Mouse (Mus musculus): ENCODE data around the gene Hcrt. TPM values are rescaled to one million over a fixed set of nuclear protein-coding genes. Genes with fewer than 3 reads are reported as not detected.

Hcrt gene
- polyA plus RNA-seq, 1 experiment, result not detected

DNA sequence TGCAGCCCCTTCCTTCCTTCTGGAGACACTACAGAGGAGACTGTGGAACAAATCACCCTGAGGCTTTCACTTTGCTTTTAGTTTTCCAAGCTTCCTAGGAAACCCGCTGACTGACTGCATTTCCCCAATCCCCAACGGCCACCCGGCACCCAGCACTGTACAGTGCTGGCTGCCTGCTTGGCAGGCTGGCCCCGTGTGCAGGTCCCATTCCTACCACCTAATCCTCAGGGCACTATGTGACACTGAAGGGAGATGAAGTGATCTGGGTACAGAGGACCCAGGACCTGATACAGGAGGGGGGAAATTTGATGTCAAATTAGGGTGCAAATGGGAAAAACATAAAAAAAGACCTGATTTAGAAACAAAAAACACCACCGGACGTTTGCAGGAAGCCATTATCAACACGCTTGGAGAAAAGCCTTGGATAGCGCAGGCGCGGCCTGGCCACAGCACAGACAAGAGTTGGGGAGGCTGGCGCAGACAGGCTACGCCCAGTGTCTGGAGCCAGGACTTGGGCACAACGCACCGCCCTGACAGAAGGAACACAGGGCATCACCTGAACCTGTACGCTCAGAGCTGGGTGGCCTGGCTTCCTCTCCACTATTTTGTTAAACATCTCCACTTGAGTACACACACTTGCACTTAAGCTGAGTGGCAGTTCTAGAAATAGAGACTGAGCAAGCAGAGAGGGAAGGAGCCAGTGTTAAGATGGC, 19.2 kb upstream of the Hcrt start:
- no peak overlapping the region for H3K4me3 ChIP-seq (ENCODE audit: insufficient read depth, low read depth, low read length)
- peaks cover 12% of the 10 kb centered on the region for H3K4me1 ChIP-seq (ENCODE audit: control insufficient read depth, insufficient read depth, insufficient read length, low read length)
- H3K27ac ChIP-seq (replicated peaks; ENCODE audit: low read depth, low read length), result peak overlapping the region; percentile 69

DNA sequence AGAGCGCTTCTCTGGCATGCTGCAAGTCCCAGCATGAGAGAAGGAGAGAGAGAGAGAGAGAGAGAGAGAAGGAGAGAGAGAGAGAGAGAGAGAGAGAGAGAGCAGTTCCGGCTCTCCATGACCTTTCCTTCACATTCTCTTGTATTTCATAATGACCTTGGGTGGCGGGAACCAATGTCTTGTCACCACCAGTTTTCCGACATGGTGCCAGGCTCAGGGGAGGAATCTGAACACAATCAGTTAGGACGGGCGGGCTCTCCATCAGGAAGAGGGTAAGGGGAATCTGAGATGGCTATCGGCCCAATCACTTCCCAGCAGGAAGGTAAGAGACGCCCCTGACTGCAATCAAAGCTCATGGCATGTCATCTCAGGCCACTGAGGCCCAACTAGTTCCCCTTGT, 17.5 kb upstream of the Hcrt start:
- no peak overlapping the region for H3K4me3 ChIP-seq (ENCODE audit: insufficient read depth, low read depth, low read length)
- peaks cover 8% of the 10 kb centered on the region; the same call in 1 of the 2 replicates for H3K4me1 ChIP-seq (ENCODE audit: control insufficient read depth, insufficient read depth, insufficient read length, low read length)
- peak overlapping the region; percentile 54 for H3K27ac ChIP-seq (replicated peaks; ENCODE audit: low read depth, low read length)

- no peak overlapping the region for H3K4me3 ChIP-seq (ENCODE audit: insufficient read depth, low read depth, low read length)
- H3K4me1 ChIP-seq (ENCODE audit: control insufficient read depth, insufficient read depth, insufficient read length, low read length), result peaks cover 8% of the 10 kb centered on the region; the same call in 1 of the 2 replicates
- H3K27ac ChIP-seq (replicated peaks; ENCODE audit: low read depth, low read length), result no peak overlapping the region
These were observed 15.3 kb upstream of the Hcrt start for GRCm38 (mm10) chr11:100778069-100778468.

DNA sequence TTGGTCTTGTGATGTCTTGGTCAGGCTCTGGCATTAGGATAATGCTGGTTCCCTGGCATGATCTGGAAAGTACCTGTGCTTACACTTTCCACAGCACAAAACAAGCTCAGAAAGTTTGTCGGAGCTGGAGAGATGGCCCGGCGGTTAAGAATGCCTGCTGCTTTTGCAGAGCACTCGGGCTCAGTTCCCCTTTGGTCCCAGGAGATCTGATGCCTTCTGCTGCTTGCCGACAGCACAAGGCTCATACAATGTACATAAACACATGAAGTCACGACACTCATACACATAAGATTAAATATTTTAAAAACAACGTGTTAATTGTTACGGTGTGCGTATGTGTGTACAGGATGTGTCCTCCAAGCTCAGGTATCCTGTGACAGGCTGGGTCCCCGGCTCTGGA, 13.2 kb upstream of the Hcrt start:
- Histone ChIP-seq H3K27ac (replicated peaks; ENCODE audit: low read depth, low read length) (no peak overlapping the region), H3K4me3 (ENCODE audit: insufficient read depth, low read depth, low read length) (no peak overlapping the region), H3K4me1 (ENCODE audit: control insufficient read depth, insufficient read depth, insufficient read length, low read length) (peaks cover 8% of the 10 kb centered on the region; the same call in 1 of the 2 replicates)

DNA sequence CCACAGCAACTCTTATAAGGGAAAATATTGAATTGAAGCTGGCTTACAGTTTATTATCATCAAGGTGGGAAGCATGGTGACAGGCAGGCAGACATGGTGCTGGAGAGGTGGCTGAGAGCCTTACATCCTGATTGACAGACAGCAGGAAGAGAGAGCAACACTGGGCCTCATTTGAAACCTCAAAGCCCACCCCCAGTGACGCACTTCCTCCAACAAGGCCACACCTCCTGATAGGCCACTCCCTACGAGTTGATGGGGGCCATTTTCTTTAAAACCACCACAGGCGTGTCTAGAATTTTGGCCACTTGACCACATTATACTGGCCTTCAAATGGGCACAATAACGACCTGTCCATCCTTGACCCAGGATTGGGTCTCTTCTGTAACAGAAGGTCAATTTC, 11.5 kb upstream of the Hcrt start:
- Histone ChIP-seq H3K4me3 (ENCODE audit: insufficient read depth, low read depth, low read length) (no peak overlapping the region), H3K4me1 (ENCODE audit: control insufficient read depth, insufficient read depth, insufficient read length, low read length) (peaks cover 5% of the 10 kb centered on the region), H3K27ac (replicated peaks; ENCODE audit: low read depth, low read length) (no peak overlapping the region)

DNA sequence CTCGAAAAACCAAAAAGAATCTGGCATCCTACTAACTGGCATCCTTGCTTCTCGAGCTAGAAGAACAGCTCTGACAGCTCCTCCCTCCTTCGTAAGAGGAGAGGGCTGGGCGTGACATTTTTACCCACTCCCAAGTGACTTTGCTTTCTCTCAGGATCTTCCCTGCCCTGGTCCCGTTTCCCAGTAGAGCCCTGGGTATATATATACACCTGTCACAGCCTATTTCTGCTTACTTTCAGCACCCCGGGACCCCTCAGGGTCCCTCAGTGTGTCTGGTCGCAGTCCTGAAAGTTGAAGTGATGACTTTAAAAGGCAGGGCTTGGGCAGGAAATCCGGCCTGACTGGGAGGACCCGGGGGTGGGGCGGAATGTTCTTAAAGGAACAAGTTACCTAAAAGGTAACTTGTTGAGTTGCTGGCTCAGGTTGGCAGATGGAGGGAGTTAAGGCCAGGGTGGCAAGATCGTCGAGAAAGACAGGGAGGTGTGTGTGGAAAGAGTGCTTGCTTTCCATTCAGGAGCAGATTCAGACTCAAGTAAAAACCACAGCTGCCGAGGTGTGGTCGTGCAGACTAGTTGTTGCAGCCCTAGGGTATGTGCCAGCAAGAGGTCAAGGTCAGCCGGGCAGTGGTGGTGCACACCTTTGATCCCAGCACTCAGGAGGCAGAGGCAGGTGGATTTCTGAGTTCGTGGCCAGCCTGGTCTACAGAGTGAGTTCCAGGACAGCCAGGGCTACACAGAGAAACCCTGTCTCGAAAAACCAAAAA, 8.1 kb upstream of the Hcrt start, which contains the start of gene Ghdc:
TSS of gene Ghdc (minus strand) at position 312 of the 763 bp plus-strand sequence.
- H3K4me3 ChIP-seq (ENCODE audit: insufficient read depth, low read depth, low read length), result peak within 1 kb of the TSS; percentile 98
- H3K4me1 ChIP-seq (ENCODE audit: control insufficient read depth, insufficient read depth, insufficient read length, low read length), result peaks cover 5% of the 10 kb centered on the region
- H3K27ac ChIP-seq (replicated peaks; ENCODE audit: low read depth, low read length), result peak within 1 kb of the TSS; percentile 97

- no peak overlapping the region for H3K27ac ChIP-seq (replicated peaks; ENCODE audit: low read depth, low read length)
- peaks cover 5% of the 10 kb centered on the region for H3K4me1 ChIP-seq (ENCODE audit: control insufficient read depth, insufficient read depth, insufficient read length, low read length)
- peak overlapping the region; percentile 98 for H3K4me3 ChIP-seq (ENCODE audit: insufficient read depth, low read depth, low read length)
These were observed 7.2 kb upstream of the Hcrt start for GRCm38 (mm10) chr11:100769980-100770379.

GRCm38 (mm10) chr11:100767871-100768270, 5.1 kb upstream of the Hcrt start:
- H3K4me1 ChIP-seq (ENCODE audit: control insufficient read depth, insufficient read depth, insufficient read length, low read length), result peaks cover 5% of the 10 kb centered on the region
- no peak overlapping the region for H3K27ac ChIP-seq (replicated peaks; ENCODE audit: low read depth, low read length)
- H3K4me3 ChIP-seq (ENCODE audit: insufficient read depth, low read depth, low read length), result no peak overlapping the region

DNA sequence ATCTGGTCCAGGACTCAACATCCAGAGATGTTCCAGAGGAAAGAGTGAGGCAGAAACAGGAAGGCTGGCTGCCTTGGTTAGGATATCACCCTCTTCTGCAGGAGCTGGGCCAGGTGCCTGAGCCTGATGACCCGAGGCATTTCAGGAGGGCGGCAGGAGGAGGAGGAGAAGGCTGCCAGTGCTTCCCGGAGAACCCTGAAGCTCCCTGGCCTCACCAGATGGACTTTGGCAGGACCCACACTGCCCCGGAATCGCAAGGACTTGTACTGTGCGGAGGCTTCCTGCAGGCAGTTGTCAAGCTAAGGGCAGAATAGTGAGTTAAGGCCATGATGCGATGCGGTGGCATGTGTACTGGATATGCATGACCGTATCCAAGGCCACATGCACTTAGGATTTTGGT, 4.0 kb upstream of the Hcrt start:
- Histone ChIP-seq H3K4me1 (ENCODE audit: control insufficient read depth, insufficient read depth, insufficient read length, low read length) (peaks cover 5% of the 10 kb centered on the region), H3K27ac (replicated peaks; ENCODE audit: low read depth, low read length) (no peak overlapping the region), H3K4me3 (ENCODE audit: insufficient read depth, low read depth, low read length) (no peak overlapping the region)

DNA sequence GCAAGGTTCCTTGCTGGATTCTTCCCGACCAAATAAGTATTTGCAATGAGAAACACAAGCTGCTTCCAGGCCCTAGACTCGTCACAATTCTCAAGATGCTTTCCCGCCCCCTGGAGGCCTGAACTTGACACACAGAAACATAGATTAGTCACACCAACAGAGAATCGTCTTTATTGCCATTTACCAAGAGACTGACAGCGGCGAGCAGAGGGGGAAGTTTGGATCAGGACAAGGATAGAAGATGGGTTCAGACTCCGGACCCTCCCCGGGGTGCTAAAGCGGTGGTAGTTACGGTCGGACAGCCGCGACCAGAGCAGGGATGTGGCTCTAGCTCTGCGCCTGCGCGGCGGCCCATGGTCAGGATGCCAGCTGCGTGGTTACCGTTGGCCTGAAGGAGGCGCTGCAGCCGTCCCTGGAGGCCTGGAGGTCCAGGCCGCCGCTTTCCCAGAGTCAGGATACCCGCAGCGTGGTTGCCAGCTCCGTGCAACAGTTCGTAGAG, 1.1 kb downstream of the Hcrt start:
- Histone ChIP-seq H3K27ac (replicated peaks; ENCODE audit: low read depth, low read length) (no peak overlapping the region), H3K4me3 (ENCODE audit: insufficient read depth, low read depth, low read length) (peak overlapping the region; percentile 80), H3K4me1 (ENCODE audit: control insufficient read depth, insufficient read depth, insufficient read length, low read length) (no peaks in the 10 kb centered on the region)

GRCm38 (mm10) chr11:100759611-100760233, 3.0 kb downstream of the Hcrt start, which contains the start of gene Kcnh4:
Kcnh4 (minus strand) TSS chr11:100759942.
- Histone ChIP-seq H3K27ac (replicated peaks; ENCODE audit: low read depth, low read length) (no peak within 1 kb of the TSS), H3K4me1 (ENCODE audit: control insufficient read depth, insufficient read depth, insufficient read length, low read length) (no peaks in the 10 kb centered on the region), H3K4me3 (ENCODE audit: insufficient read depth, low read depth, low read length) (0 out of 2 replicates have a peak within 1 kb of the TSS, but pooled peaks have one; percentile 2)

DNA sequence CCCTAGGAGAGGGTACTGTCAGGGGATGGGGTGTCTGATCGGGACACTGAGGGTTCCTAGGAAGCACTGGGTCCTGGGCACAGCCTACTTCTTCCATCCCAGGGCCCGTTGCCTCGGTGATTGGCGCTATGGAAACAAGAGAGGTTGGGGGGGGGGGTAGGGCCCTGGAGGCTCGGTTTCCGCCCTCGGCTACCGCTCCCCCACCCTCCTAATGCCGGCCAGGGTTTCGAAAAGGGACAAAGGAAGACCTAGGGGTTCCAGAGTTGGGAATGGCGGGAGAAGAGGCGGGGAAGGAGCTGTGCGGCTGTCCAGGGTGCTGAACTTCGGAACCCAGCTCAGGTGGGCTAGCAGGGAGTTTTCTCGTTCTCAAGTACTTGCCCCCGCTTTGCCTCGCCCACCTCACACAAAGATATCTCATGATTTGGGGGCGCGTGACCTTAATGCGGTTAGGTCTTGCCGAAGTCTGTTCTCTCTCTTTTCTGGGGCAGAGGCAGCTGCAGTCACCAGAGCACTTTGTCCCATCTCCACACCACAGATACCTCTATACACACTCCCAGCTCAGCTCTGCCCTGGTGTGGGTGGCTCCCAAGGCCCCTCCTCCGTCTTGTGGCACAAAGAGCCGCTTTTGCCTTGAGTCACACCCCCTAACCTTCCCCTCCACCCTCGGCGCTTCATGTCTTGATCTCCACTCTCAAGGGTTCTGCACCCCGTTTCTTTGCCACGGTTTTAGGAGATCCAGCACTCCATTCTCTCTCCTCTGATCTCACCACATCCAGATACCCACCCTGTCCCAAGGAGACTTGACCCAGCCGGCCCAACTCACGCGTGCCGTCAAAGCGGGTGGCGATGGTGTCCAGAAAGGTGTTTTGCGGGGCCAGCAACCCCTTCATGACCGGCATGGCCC, 3.8 kb downstream of the Hcrt start:
- Histone ChIP-seq H3K4me3 (ENCODE audit: insufficient read depth, low read depth, low read length) (no peak overlapping the region), H3K4me1 (ENCODE audit: control insufficient read depth, insufficient read depth, insufficient read length, low read length) (no peaks in the 10 kb centered on the region), H3K27ac (replicated peaks; ENCODE audit: low read depth, low read length) (no peak overlapping the region)

DNA sequence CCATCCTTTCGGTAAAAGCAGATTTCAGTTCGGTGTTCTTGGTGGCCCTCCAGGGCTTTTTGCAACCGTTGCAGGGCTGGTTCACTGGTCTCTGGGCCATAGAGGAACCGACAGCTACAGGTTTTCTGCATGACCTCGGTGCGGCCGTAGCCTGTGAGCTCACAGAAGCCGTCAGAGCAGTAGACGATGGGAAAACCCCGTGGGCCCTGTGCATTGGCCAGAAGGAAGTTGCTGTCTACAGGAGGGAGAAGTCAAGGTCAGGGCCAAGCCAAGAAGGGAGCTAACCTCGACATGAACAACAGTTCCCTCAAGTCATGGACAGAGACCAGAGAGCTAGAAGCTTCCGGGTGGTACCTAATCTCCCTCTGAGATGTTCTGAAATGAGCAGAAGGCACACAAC, 5.2 kb downstream of the Hcrt start:
- no peak overlapping the region for H3K4me3 ChIP-seq (ENCODE audit: insufficient read depth, low read depth, low read length)
- no peaks in the 10 kb centered on the region for H3K4me1 ChIP-seq (ENCODE audit: control insufficient read depth, insufficient read depth, insufficient read length, low read length)
- no peak overlapping the region for H3K27ac ChIP-seq (replicated peaks; ENCODE audit: low read depth, low read length)

DNA sequence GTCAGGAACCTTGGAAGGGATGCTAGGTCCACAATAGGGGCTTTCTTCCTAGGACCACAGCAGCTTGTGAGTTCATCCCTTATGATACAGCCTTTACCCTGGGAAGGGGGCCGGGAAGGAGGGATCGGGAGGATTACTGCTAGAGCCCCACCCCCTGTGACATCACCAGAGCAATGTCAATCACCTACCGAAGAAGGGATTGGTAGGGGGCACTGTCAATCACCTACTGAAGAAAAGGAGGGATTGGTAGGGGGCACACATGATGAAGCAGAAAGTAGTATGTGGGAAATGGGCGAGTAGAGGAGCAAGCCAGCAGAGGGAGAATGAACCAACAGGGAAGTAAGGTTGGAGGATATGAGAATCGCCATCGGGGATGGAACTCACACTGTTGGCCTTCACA, 6.3 kb downstream of the Hcrt start:
- H3K4me1 ChIP-seq (ENCODE audit: control insufficient read depth, insufficient read depth, insufficient read length, low read length), result no peaks in the 10 kb centered on the region
- no peak overlapping the region for H3K4me3 ChIP-seq (ENCODE audit: insufficient read depth, low read depth, low read length)
- H3K27ac ChIP-seq (replicated peaks; ENCODE audit: low read depth, low read length), result no peak overlapping the region

Data from brown adipose tissue, adult 24 weeks (tissue).